Mouse (Mus musculus) stomach, embryonic 16.5 days (tissue): ENCODE results near the gene Necap1. TPM values are rescaled to one million over a fixed set of nuclear protein-coding genes. Genes with fewer than 3 reads are reported as not detected.
A peak's percentile ranks its signal among the peaks of the same experiment; 100 is the strongest.

Source experiments
- ATAC-seq: fragments of 200-750 bp; cut with Nextera tagmentation; 2 replicates; pipeline ENCODE4 v1.8.0; 2017; ENCODE audit warnings: moderate number of reproducible peaks, moderate TSS enrichment; ENCODE audit not compliant: insufficient read depth, low FRiP score
- H3K27ac ChIP-seq: fragments of 300-500 bp; sonication (generic); 2 replicates; pipeline ENCODE4 v1.5.1; 2014; ENCODE audit warnings: low read length
- H3K27me3 ChIP-seq: fragments of 300-500 bp; sonication (generic); 2 replicates; pipeline ENCODE4 v1.6.1; 2014; ENCODE audit warnings: low read length, control low read depth, mixed read lengths; ENCODE audit not compliant: control insufficient read depth, insufficient read depth
- H3K36me3 ChIP-seq: fragments of 300-500 bp; sonication (generic); 2 replicates; pipeline ENCODE4 v1.6.1; 2014; ENCODE audit warnings: low read length; ENCODE audit not compliant: control insufficient read depth, insufficient read depth
- H3K4me1 ChIP-seq: fragments of 300-500 bp; sonication (generic); 2 replicates; pipeline ENCODE4 v1.6.1; 2014; ENCODE audit warnings: low read length, control low read depth, mixed read lengths; ENCODE audit not compliant: control insufficient read depth, insufficient read depth
- H3K4me2 ChIP-seq: fragments of 300-500 bp; sonication (generic); 2 replicates; pipeline ENCODE4 v1.6.1; 2014; ENCODE audit warnings: low read depth, low read length, mixed read lengths
- H3K4me3 ChIP-seq: fragments of 300-500 bp; sonication (generic); replicated peaks from 2 replicates; pipeline ENCODE4 v1.5.1; 2014; ENCODE audit warnings: mild to moderate bottlenecking, low read length
- H3K9ac ChIP-seq: fragments of 300-500 bp; sonication (generic); 2 replicates; pipeline ENCODE4 v1.6.1; 2014; ENCODE audit warnings: low read length
- H3K9me3 ChIP-seq: fragments of 300-500 bp; sonication (generic); replicated peaks from 2 replicates; pipeline ENCODE4 v1.6.1; 2016; ENCODE audit warnings: low read length, control low read depth; ENCODE audit not compliant: control insufficient read depth
- WGBS: fragments of 180-500 bp; shearing (Covaris S2); extraction: QIAGEN DNeasy Blood & Tissue Kit; methylation state at CpG from one replicate; pipeline ENCODE4 v1.1.7; 2014; 5-methylcytosine and 5-hydroxymethylcytosine counted together
- polyA plus RNA-seq: library from polyadenylated mRNA; unstranded; fragments of >200 nt; fragmentation: Nextera tagmentation; extraction: Ambion mirVana; gene quantifications from 2 replicates; pipeline ENCODE4 v1.2.1, GENCODE M21; 2015

Necap1 gene
- polyA plus RNA-seq = 58.6 and 58.8 TPM in 2 replicates

GRCm38 (mm10) chr6:122873871-122874719, at the start of gene Necap1:
TSS of gene Necap1 (plus strand) at chr6:122874474.
- H3K9me3 ChIP-seq = no peaks in the 10 kb centered on the region
- H3K27ac ChIP-seq = peak within 1 kb of the TSS; percentile 87
- peak within 1 kb of the TSS; percentile 96 for H3K4me3 ChIP-seq
- H3K4me1 ChIP-seq = peaks cover 9% of the 10 kb centered on the region
- WGBS = 7% methylated on average over 43 of the region's 43 CpGs
- H3K36me3 ChIP-seq = no peaks in the 10 kb centered on the region
- ATAC-seq = peak; percentile 94
- H3K4me2 ChIP-seq = peak within 1 kb of the TSS; percentile 63
- no peaks in the 10 kb centered on the region for H3K27me3 ChIP-seq
- H3K9ac ChIP-seq = peak within 1 kb of the TSS; percentile 93

GRCm38 (mm10) chr6:122825166-122825565, 49.1 kb upstream of the Necap1 start:
- Histone ChIP-seq H3K9ac (no peak overlapping the region), H3K36me3 (peaks cover 3% of the 10 kb centered on the region; the same call in 1 of the 2 replicates), H3K27ac (0 out of 2 replicates have a peak overlapping the region, but pooled peaks have one; percentile 76), H3K4me3 (no peak overlapping the region), H3K4me2 (no peak overlapping the region; the same call in 1 of the 2 replicates), H3K9me3 (no peaks in the 10 kb centered on the region), H3K4me1 (peaks cover 45% of the 10 kb centered on the region), H3K27me3 (no peaks in the 10 kb centered on the region)
- ATAC-seq = no peak
- 82% methylated on average over 9 of the region's 9 CpGs for WGBS

GRCm38 (mm10) chr6:122825923-122826742, 48.1 kb upstream of the Necap1 start:
- Histone ChIP-seq H3K27me3 (no peaks in the 10 kb centered on the region), H3K9me3 (no peaks in the 10 kb centered on the region), H3K4me3 (peak overlapping the region; percentile 47), H3K4me1 (peaks cover 37% of the 10 kb centered on the region), H3K4me2 (peak overlapping the region; percentile 86), H3K9ac (peak overlapping the region; percentile 72), H3K27ac (peak overlapping the region; percentile 76), H3K36me3 (peaks cover 3% of the 10 kb centered on the region; the same call in 1 of the 2 replicates)
- ATAC-seq = peak; percentile 93
- 4% methylated on average over 29 of the region's 29 CpGs for WGBS

- Histone ChIP-seq H3K4me2 (no peak overlapping the region), H3K9me3 (no peaks in the 10 kb centered on the region), H3K27ac (no peak overlapping the region), H3K4me3 (no peak overlapping the region), H3K4me1 (peaks cover 28% of the 10 kb centered on the region), H3K36me3 (peaks cover 3% of the 10 kb centered on the region; the same call in 1 of the 2 replicates), H3K27me3 (no peaks in the 10 kb centered on the region), H3K9ac (no peak overlapping the region)
- 53% methylated on average over 13 of the region's 13 CpGs for WGBS
- no peak for ATAC-seq
These were observed 46.2 kb upstream of the Necap1 start for GRCm38 (mm10) chr6:122828086-122828485.

DNA sequence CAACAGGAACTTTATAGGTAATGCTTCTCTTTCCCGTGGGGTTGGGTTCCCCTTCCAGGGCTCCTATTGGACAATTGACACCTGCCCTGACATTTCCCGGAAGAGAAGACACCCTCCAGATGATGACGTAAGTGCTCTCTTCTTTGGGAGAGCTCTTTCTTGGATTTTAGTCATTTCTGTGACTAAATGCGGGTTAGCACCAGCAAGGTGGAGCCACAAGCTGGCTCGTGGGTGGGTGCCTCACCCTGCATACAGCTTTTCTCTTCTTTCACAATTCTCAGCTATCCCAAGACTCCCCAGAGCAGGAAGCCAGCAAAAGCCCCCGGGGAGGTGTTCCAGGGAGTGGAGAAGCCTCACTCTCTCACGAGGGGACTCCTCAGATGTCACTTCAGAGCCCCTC, 41.4 kb upstream of the Necap1 start:
- Histone ChIP-seq H3K4me1 (no peaks in the 10 kb centered on the region), H3K9me3 (no peaks in the 10 kb centered on the region), H3K27ac (no peak overlapping the region), H3K9ac (no peak overlapping the region), H3K36me3 (peaks cover 25% of the 10 kb centered on the region), H3K27me3 (no peaks in the 10 kb centered on the region), H3K4me2 (no peak overlapping the region), H3K4me3 (no peak overlapping the region)
- WGBS = 80% methylated on average over 7 of the region's 7 CpGs
- ATAC-seq = no peak

- no peaks in the 10 kb centered on the region for H3K27me3 ChIP-seq
- H3K4me2 ChIP-seq = no peak overlapping the region
- 77% methylated on average over 4 of the region's 4 CpGs for WGBS
- no peak overlapping the region for H3K27ac ChIP-seq
- ATAC-seq = no peak
- H3K36me3 ChIP-seq = peaks cover 28% of the 10 kb centered on the region
- no peaks in the 10 kb centered on the region for H3K9me3 ChIP-seq
- no peak overlapping the region for H3K4me3 ChIP-seq
- H3K9ac ChIP-seq = no peak overlapping the region
- no peaks in the 10 kb centered on the region for H3K4me1 ChIP-seq
These were observed 39.9 kb upstream of the Necap1 start for GRCm38 (mm10) chr6:122834365-122834764.

DNA sequence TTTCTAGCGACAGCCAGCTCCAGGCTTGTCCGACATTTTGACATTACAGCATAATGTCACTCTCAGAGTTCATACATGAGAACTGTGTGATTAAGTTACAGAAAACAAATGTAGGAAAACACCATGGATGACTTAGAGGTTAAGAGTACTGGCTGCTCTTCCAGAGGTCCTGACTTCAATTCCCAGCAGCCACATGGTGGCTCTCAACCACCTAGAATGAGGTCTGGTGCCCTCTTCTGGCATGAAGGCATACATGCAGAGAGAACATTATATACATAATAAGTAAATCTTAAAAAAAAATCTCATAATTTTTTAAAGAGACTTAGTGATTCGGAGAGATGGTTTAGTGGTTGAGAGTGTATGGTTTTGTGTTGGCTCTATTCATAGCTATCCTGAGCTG, 37.3 kb upstream of the Necap1 start:
- WGBS = 98% methylated on average over 3 of the region's 3 CpGs
- no peak overlapping the region for H3K9ac ChIP-seq
- H3K4me3 ChIP-seq = no peak overlapping the region
- H3K27ac ChIP-seq = no peak overlapping the region
- H3K9me3 ChIP-seq = no peaks in the 10 kb centered on the region
- ATAC-seq = no peak
- H3K36me3 ChIP-seq = peaks cover 43% of the 10 kb centered on the region
- no peaks in the 10 kb centered on the region for H3K27me3 ChIP-seq
- no peak overlapping the region for H3K4me2 ChIP-seq
- no peaks in the 10 kb centered on the region for H3K4me1 ChIP-seq

DNA sequence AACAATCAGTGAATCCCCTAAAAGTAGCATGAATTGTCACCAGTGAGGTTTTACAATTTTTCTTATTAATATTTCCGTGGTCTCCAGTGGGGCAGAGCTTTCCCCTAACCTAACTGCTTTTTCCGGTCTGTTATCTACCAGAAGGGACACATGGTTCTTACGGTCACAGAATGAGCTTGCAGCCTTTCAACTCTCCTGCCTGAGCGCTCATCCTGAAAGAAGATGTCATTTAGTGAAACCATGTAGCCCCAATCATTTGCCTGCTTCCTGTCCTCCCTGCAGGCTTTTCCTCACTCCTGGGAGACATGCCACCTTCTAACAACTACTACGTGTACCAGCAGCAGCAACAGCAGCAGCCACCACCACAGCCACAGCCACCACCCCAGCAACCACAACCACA, 36.7 kb upstream of the Necap1 start:
- H3K4me1 ChIP-seq = no peaks in the 10 kb centered on the region
- H3K27ac ChIP-seq = no peak overlapping the region
- H3K36me3 ChIP-seq = peaks cover 43% of the 10 kb centered on the region
- H3K9me3 ChIP-seq = no peaks in the 10 kb centered on the region
- no peak for ATAC-seq
- WGBS = 92% methylated on average over 5 of the region's 5 CpGs
- H3K4me3 ChIP-seq = no peak overlapping the region
- H3K9ac ChIP-seq = no peak overlapping the region
- H3K4me2 ChIP-seq = no peak overlapping the region
- H3K27me3 ChIP-seq = no peaks in the 10 kb centered on the region

DNA sequence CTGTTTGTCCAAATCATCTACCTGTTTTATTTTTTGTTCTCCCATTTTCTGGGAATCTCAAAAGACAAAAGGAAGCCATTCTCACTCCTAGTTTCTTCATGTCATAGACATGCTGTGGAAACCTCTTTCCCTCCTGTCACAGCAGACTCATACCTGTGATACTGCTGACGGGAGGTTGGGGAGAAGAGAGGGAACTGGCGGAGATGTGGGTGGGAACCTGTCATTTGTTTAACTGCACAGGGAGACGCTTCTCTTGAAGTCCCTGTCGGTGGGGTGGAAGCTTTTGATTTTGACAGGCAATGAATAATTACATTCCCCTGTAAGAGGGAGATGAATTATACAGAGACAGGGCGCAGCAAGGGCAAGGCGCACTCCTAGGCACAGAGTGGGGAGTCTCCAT, 30.5 kb upstream of the Necap1 start:
- H3K36me3 ChIP-seq = peaks cover 29% of the 10 kb centered on the region
- 38% methylated on average over 6 of the region's 6 CpGs for WGBS

More for the DNA sequence above, 30.5 kb upstream of the Necap1 start:
- Histone ChIP-seq H3K9me3 (no peaks in the 10 kb centered on the region), H3K4me2 (no peak overlapping the region), H3K27me3 (no peaks in the 10 kb centered on the region), H3K4me3 (no peak overlapping the region), H3K27ac (no peak overlapping the region), H3K9ac (no peak overlapping the region), H3K4me1 (no peaks in the 10 kb centered on the region)
- no peak for ATAC-seq
